Mouse (Mus musculus) CH12.LX (cell line): ENCODE measurements at regions not wholly inside any gene's neighbourhood (a gene's known extent, or its start where the extent isn't known, plus 50 kb on each side); places are given as distances from the start of the nearest gene placed in this dataset.

Experiments used
- CTCF ChIP-seq, 2 experiments: IDR thresholded peaks in 1 of 2; conservative IDR thresholded peaks in 1 of 2; 2 replicates each; pipeline ENCODE4 v1.5.1; 2011 to 2012; ENCODE audit warnings: low read depth in 2 of 2, low read length in 2 of 2, improper control_type of control experiment in 1 of 2, inconsistent platforms in 1 of 2, mild to moderate bottlenecking in 1 of 2, moderate library complexity in 1 of 2
- EP300 ChIP-seq: IDR thresholded peaks from 2 replicates; pipeline ENCODE4 v1.6.1; 2011; ENCODE audit warnings: low read length, improper control_type of control experiment
- JUND ChIP-seq: conservative IDR thresholded peaks from 2 replicates; pipeline ENCODE4 v1.6.1; 2011; ENCODE audit warnings: low read depth, low read length, improper control_type of control experiment
- MAFK ChIP-seq: IDR thresholded peaks from 2 replicates; pipeline ENCODE4 v1.6.1; 2011; ENCODE audit warnings: low read length, improper control_type of control experiment; ENCODE audit not compliant: insufficient replicate concordance
- NRF1 ChIP-seq: IDR thresholded peaks from 2 replicates; pipeline ENCODE4 v1.6.1; 2014; ENCODE audit warnings: low read depth, mild to moderate bottlenecking, inconsistent platforms, low read length, improper control_type of control experiment, moderate library complexity
- RAD21 ChIP-seq: IDR thresholded peaks from 2 replicates; pipeline ENCODE4 v1.6.1; 2011; ENCODE audit warnings: low read depth, mild to moderate bottlenecking, low read length, improper control_type of control experiment, moderate library complexity
- ZNF384 ChIP-seq: IDR thresholded peaks from 2 replicates; pipeline ENCODE4 v1.6.1; 2012; ENCODE audit warnings: low read depth, low read length, improper control_type of control experiment, inconsistent platforms

DNA sequence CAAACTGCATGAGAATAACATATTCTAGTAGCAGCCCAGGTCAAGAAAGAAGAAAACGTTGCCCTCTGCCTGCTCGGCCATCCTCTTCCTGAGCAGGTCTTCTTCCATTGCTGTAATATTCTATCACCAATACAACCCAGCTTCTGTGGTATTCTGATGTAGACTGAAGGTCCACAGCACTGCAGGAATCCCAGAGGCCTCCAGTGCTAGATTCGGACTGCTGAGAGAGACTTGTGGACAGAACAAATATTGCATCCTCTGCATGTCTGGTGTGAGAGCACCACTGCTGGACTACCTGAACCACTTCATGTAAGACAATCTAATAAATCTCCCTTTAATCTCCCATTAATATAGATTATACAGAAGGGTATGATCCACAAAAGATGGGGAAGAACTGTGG is 59.8 kb upstream of the Rorb start:
- 0 out of 4 replicates have a peak, but pooled peaks have one; percentile 7 to 12 for TF ChIP-seq CTCF (conservative IDR thresholded peaks at IDR 0.05 in 1 of 2, IDR thresholded peaks at IDR 0.05 in 1 of 2; ENCODE audit: low read depth in 2 of 2, low read length in 2 of 2)
- no peak for TF ChIP-seq EP300
- TF ChIP-seq JUND = no peak
- no peak for TF ChIP-seq ZNF384
- no peak for TF ChIP-seq NRF1
- TF ChIP-seq MAFK = no peak
- TF ChIP-seq RAD21 = no peak
